Mouse (Mus musculus) neural tube, embryonic 15.5 days (tissue): ENCODE data around the gene Mgat4d. TPM values are rescaled to one million over a fixed set of nuclear protein-coding genes. Genes with fewer than 3 reads are reported as not detected.
A peak's percentile ranks its signal among the peaks of the same experiment; 100 is the strongest.

ENCODE experiments used
- ATAC-seq: fragments of 200-750 bp; cut with Nextera tagmentation; 2 replicates; pipeline ENCODE4 v1.8.0; 2017; ENCODE audit warnings: mild to moderate bottlenecking, moderate TSS enrichment, moderate library complexity; ENCODE audit not compliant: low FRiP score
- H3K27ac ChIP-seq: fragments of 300-500 bp; sonication (generic); replicated peaks from 2 replicates; pipeline ENCODE4 v1.5.1; 2015; ENCODE audit warnings: mild to moderate bottlenecking, inconsistent platforms
- H3K27me3 ChIP-seq: fragments of 300-500 bp; sonication (generic); replicated peaks from 2 replicates; pipeline ENCODE4 v1.6.1; 2015; ENCODE audit warnings: inconsistent platforms
- H3K36me3 ChIP-seq: fragments of 300-500 bp; sonication (generic); 2 replicates; pipeline ENCODE4 v1.6.1; 2015; ENCODE audit warnings: inconsistent platforms
- H3K4me1 ChIP-seq: fragments of 300-500 bp; sonication (generic); 2 replicates; pipeline ENCODE4 v1.6.1; 2015; ENCODE audit warnings: inconsistent platforms
- H3K4me2 ChIP-seq: fragments of 300-500 bp; sonication (generic); 2 replicates; pipeline ENCODE4 v1.6.1; 2015; ENCODE audit warnings: inconsistent platforms, mild to moderate bottlenecking, moderate library complexity
- H3K4me3 ChIP-seq: fragments of 300-500 bp; sonication (generic); replicated peaks from 2 replicates; pipeline ENCODE4 v1.5.1; 2015; ENCODE audit warnings: mild to moderate bottlenecking, inconsistent platforms
- H3K9ac ChIP-seq: fragments of 300-500 bp; sonication (generic); replicated peaks from 2 replicates; pipeline ENCODE4 v1.6.1; 2015; ENCODE audit warnings: mild to moderate bottlenecking, inconsistent platforms
- H3K9me3 ChIP-seq: fragments of 300-500 bp; sonication (generic); replicated peaks from 2 replicates; pipeline ENCODE4 v1.6.1; 2016; ENCODE audit warnings: inconsistent platforms
- WGBS: fragments of 180-500 bp; shearing (Covaris S2); methylation state at CpG from one replicate; pipeline ENCODE4 v1.1.7; 2015; ENCODE audit warnings: mixed read lengths; 5-methylcytosine and 5-hydroxymethylcytosine counted together
- polyA plus RNA-seq: library from polyadenylated mRNA; unstranded; fragments of >200 nt; fragmentation: Nextera tagmentation; extraction: Ambion mirVana; gene quantifications from 2 replicates; pipeline ENCODE4 v1.2.1, GENCODE M21; 2015

The Mgat4d gene
- polyA plus RNA-seq, 1 experiment from 2014 or later: not detected

DNA sequence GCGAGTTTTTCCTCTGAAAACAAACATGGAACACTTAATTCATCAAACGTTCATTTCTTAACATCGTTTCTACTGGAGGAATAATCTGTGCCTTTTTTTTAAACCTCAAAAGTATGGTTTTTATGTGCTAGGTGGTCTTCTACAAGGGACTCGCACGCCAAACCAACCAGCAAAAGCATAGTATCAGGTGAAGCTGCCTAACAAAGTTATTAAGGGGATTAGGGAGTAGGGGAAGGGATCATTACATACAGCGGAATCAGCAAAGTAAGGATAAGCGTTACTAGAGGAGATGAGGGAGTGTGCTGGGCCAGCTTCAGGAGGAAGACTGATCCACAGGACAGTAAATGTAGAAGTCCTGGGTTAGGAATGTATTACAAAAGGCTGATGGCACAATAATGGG is 15.4 kb upstream of the Mgat4d start:
- Histone ChIP-seq H3K4me1 (peaks cover 20% of the 10 kb centered on the region), H3K4me3 (peak overlapping the region; percentile 74), H3K9me3 (no peaks in the 10 kb centered on the region), H3K27me3 (0 out of 2 replicates have a peak, but pooled peaks cover 6% of the 10 kb centered on the region), H3K27ac (no peak overlapping the region), H3K4me2 (peak overlapping the region; percentile 66), H3K9ac (no peak overlapping the region), H3K36me3 (peaks cover 12% of the 10 kb centered on the region)
- no peak for ATAC-seq
- WGBS: 12% methylated on average over 7 of the region's 7 CpGs

DNA sequence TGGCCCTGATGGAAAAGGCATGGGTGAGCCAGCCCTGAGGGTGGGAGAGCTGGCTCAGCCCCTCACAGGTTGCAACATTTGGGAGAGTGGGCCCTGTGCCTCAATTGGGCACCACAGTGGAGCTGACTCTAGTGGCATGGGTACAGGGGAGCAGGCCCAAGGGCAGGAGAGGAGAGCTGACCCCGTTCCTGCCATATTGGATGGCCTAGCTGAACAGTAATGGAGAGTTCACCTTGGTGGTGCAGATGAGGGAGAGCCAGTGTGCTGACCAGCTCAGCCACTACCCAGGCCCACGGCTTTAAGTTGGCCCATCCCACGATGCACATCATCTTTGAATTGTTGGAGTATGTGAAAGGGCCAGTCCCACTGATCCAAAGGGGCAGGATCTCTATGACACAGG is 6.2 kb upstream of the Mgat4d start:
- ATAC-seq: no peak
- no peak overlapping the region for H3K4me2 ChIP-seq
- H3K4me1 ChIP-seq: no peaks in the 10 kb centered on the region
- H3K9ac ChIP-seq: no peak overlapping the region
- H3K36me3 ChIP-seq: no peaks in the 10 kb centered on the region
- WGBS: 93% methylated on average over 3 of the region's 3 CpGs
- H3K9me3 ChIP-seq: no peaks in the 10 kb centered on the region
- no peak overlapping the region for H3K27ac ChIP-seq
- no peak overlapping the region for H3K4me3 ChIP-seq
- H3K27me3 ChIP-seq: no peaks in the 10 kb centered on the region

DNA sequence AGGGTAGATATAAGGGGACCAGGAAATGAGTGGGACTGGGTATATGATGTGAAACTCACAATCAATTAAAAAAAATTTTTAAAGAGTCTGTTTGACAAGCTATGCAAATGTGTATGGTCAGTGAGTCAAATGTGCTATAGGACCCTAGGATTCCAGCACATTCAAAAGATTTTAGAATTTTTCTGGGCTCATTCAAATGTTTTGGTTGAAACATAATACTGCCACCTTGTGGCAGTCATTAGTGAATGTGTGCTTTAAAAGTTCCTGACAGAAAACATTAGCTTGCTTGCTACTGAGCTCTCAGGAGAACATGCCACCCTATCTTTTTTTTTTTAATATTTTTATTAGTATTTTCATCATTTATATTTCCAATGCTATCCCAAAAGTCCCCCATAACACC is 5.6 kb upstream of the Mgat4d start:
- H3K4me1 ChIP-seq: no peaks in the 10 kb centered on the region
- no peak overlapping the region for H3K9ac ChIP-seq
- H3K27me3 ChIP-seq: no peaks in the 10 kb centered on the region
- H3K27ac ChIP-seq: no peak overlapping the region
- no peaks in the 10 kb centered on the region for H3K36me3 ChIP-seq
- H3K9me3 ChIP-seq: no peaks in the 10 kb centered on the region
- no peak overlapping the region for H3K4me2 ChIP-seq
- no peak overlapping the region for H3K4me3 ChIP-seq
- no peak for ATAC-seq

DNA sequence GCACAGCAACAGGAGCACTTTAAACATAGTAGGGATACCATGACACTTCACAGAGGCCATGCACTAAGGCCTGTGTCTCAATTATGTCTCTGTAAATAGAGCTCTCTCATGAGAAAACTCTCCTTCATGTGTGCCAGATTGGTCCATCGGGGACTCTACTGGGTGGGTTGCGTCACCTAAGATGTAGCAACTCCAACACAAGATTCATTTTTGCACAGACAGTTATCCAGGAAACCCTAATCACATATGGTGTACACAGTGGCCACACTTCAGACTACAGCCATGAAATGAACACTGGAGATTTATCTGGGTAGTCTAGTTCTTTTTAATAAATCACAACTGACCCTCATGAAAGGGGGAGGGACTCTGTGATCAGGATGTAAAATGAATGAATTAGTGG is 3.0 kb downstream of the Mgat4d start:
- no peak for ATAC-seq
- H3K4me3 ChIP-seq: no peak overlapping the region
- H3K9me3 ChIP-seq: no peaks in the 10 kb centered on the region
- H3K27ac ChIP-seq: no peak overlapping the region
- H3K27me3 ChIP-seq: no peaks in the 10 kb centered on the region
- H3K36me3 ChIP-seq: no peaks in the 10 kb centered on the region
- H3K9ac ChIP-seq: no peak overlapping the region
- 96% methylated on average over 2 of the region's 2 CpGs for WGBS
- H3K4me1 ChIP-seq: no peaks in the 10 kb centered on the region
- H3K4me2 ChIP-seq: no peak overlapping the region

DNA sequence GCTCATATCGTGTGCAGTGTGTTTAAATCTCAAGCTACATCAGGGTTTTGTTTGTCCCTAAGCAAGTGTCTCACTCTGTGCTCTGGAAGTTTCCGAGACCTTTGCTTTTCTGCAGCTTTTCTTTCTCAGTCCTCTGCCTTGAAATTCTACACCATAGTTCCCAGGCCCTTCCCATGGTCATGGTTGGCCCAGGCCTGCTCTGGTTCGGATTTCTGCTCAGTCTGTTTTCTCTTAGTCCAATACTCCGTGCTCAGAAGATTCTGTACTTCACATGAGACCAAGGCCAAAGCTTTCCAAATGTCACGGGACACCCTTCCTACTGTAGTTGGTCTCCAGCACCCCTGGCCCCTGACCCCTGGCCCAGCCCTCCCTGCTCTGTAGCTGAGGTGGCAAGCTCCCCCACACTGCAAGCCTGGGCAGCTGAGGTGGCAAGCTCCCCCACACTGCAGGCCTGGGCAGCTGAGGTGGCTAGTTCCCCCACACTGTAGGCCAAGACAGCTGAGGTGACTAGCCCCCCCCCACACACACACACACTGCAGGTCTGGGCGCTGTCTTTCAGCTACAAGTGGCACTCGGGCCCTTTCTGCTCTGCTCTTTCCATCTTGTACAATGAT is 15.0 kb downstream of the Mgat4d start:
- Histone ChIP-seq H3K9ac (no peak overlapping the region), H3K4me2 (no peak overlapping the region), H3K36me3 (no peaks in the 10 kb centered on the region), H3K4me1 (no peaks in the 10 kb centered on the region), H3K9me3 (no peaks in the 10 kb centered on the region), H3K27ac (no peak overlapping the region), H3K4me3 (no peak overlapping the region), H3K27me3 (no peaks in the 10 kb centered on the region)
- ATAC-seq: no peak
- WGBS: 76% methylated on average over 7 of the region's 7 CpGs

DNA sequence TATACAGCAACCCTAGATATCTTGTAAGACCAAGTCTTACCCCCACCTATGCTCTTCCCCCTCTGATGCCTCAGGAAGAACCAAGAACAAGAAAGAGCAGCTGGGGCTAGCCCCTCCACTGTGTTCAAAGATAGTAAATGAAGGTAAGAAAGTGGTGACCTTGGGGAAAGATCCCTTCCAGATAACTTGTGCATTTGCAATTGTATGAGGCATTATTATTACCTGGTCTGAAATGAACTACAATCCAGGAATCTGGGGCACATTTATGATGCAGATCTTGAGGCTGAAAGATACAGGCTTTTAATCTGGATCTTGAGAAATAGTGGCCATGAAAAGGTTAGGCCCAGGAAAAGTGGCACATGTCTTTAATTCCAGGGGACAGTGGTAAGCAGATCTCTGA is 29.0 kb downstream of the Mgat4d start:
- Histone ChIP-seq H3K4me3 (no peak overlapping the region), H3K4me2 (no peak overlapping the region), H3K27ac (no peak overlapping the region), H3K27me3 (no peaks in the 10 kb centered on the region), H3K36me3 (no peaks in the 10 kb centered on the region), H3K9ac (no peak overlapping the region), H3K9me3 (no peaks in the 10 kb centered on the region), H3K4me1 (no peaks in the 10 kb centered on the region)
- no peak for ATAC-seq

DNA sequence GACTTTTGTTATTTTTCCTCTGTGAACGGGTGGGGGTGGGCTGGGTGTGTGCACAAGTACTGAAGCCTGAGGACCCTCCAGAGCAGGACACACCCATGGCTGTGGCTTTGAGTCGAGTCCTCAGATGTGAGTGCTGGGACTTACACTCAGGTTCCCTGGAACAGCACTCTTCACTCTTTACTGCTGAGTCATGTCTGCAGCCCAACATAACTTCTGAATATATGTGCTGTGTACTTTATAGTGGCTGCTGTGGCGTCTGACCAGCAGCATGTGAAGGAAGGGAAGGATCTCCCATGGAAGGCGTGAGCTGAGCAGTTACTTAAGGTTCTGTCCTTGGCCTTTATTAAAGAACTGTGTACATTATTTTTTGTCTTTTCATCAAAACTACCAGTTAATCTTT is 31.9 kb downstream of the Mgat4d start:
- H3K27ac ChIP-seq: no peak overlapping the region
- no peaks in the 10 kb centered on the region for H3K9me3 ChIP-seq
- no peaks in the 10 kb centered on the region for H3K27me3 ChIP-seq
- H3K9ac ChIP-seq: no peak overlapping the region
- 83% methylated on average over 4 of the region's 4 CpGs for WGBS
- H3K4me3 ChIP-seq: no peak overlapping the region
- no peaks in the 10 kb centered on the region for H3K36me3 ChIP-seq
- H3K4me1 ChIP-seq: no peaks in the 10 kb centered on the region
- ATAC-seq: no peak
- no peak overlapping the region for H3K4me2 ChIP-seq

DNA sequence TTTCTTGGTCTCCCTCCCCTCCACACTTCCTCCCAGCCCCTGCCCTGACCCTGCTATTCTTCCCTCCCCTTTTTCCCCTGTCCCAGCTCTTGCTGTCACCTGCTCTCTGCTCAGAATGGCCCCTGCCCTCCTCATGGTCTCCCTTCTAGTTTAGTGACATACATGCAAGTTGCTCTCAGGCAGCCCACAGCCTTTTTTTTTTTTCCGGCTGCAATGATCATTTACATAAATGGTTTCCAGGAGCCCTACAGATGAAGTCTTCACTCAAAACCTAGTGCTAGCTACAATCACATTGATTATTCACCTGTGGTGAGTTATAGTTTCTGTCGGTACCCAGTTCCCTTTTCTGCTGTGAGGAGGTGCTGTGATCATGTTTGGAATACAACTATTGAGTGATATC is 32.7 kb downstream of the Mgat4d start:
- Histone ChIP-seq H3K27ac (no peak overlapping the region), H3K36me3 (no peaks in the 10 kb centered on the region), H3K4me2 (no peak overlapping the region), H3K27me3 (no peaks in the 10 kb centered on the region), H3K4me1 (no peaks in the 10 kb centered on the region), H3K9me3 (no peaks in the 10 kb centered on the region), H3K4me3 (no peak overlapping the region), H3K9ac (no peak overlapping the region)
- ATAC-seq: no peak
- 82% methylated on average over 2 of the region's 2 CpGs for WGBS

DNA sequence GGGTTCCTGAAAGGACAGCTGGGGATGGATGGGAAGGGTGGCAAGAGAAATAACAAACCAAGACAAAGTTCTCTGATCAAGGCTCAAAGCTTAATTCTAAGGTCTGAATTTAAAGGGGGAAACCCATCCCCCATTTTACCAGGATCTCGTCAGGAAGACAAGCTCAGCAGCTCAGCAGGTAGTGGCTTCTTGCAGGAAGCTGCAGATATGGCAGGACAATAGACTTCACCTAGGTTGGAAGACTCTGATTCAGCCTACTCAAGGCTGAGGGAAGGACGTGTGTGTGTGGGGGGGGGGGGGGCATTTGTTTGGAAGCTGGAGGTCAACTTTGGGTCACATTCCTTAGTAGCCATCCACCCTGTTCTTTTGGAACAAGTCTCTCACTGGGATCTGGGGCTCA is 34.6 kb downstream of the Mgat4d start:
- Histone ChIP-seq H3K9me3 (no peaks in the 10 kb centered on the region), H3K4me2 (no peak overlapping the region), H3K27me3 (no peaks in the 10 kb centered on the region; the same call in 1 of the 2 replicates), H3K36me3 (no peaks in the 10 kb centered on the region), H3K9ac (no peak overlapping the region), H3K4me3 (no peak overlapping the region), H3K27ac (no peak overlapping the region), H3K4me1 (no peaks in the 10 kb centered on the region)
- no peak for ATAC-seq
- WGBS: 44% methylated on average over 2 of the region's 2 CpGs

DNA sequence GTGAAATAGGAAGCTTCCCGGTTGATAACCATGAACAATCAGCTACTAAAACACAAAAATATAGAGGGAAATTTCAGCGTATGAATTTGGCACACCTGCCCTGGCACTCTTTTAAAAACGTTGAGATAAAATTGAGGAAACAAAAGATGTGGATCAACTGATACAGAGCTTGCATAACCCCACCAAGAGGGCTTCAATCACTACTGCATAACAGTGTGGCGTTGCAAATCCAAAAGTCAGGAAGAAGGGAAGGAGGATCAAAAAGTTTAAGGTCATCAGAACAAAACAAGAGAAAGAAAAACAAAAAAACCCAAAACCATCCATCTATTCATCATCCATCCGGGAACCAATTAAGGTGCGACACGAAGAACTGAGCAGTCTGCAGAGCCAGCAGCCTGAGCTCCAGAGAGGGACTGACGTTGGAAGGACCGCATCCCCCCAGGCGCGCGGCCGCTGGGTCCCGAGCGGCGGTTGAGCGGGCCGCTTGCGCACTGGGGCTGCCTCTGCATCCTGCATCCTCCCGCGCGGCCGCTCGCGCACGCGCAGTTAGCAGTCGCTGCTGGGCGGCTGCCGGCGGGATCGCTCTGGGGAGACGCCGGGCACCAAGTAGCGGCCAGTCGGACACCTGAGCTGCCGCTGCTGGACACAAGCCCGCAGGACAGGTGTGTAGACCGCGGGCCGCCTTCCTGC is 41.2 kb downstream of the Mgat4d start, which contains the start of gene Clgn:
Gene Clgn, plus strand, starts transcription at position 552 of the 690 bp plus-strand sequence.
- Histone ChIP-seq H3K27me3 (peaks cover 8% of the 10 kb centered on the region), H3K36me3 (no peaks in the 10 kb centered on the region), H3K4me1 (peaks cover 11% of the 10 kb centered on the region; the same call in 1 of the 2 replicates), H3K9me3 (no peaks in the 10 kb centered on the region), H3K9ac (peak within 1 kb of the TSS; percentile 73), H3K27ac (no peak within 1 kb of the TSS), H3K4me2 (peak within 1 kb of the TSS; percentile 81), H3K4me3 (peak within 1 kb of the TSS; percentile 70)
- ATAC-seq: peak; percentile 94
- 5% methylated on average over 41 of the region's 41 CpGs for WGBS

DNA sequence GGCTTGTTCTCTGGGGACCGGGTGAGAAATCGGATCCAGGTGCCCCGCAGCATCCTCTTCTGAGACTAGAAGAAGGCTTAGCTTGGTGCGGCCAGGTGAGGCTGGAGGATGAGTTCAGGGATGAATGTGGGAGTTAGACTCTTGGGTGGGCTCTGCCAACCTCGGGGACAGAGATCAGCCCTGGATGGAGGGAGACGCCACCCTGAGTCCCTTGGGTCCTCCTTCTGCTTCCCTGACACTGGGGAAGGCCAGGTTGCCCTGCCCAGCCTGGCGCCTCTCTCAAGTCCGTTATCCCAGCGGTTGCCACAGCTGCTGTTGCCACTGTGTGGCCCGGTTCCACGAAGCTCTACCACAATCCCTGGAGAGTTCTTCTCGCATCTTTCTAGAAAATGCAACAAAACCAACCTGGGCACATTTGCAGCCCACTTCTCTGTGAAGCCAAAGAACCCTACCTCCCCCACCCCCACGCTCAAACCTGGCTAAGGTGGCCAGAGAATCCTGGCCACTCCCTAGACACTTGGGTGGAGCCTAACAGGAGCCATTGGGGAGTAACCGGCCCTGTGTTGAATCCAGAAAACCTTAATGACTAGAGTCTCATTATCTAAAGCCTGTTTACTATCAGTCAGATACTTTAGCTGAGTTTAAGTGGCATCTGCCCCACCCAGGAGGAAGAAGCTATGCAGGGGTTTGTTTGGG is 41.9 kb downstream of the Mgat4d start:
- 3% methylated on average over 14 of the region's 14 CpGs for WGBS
- Histone ChIP-seq H3K27ac (no peak overlapping the region), H3K9me3 (no peaks in the 10 kb centered on the region), H3K27me3 (peaks cover 8% of the 10 kb centered on the region), H3K4me3 (peak overlapping the region; percentile 70), H3K4me1 (peaks cover 11% of the 10 kb centered on the region; the same call in 1 of the 2 replicates), H3K4me2 (peak overlapping the region; percentile 81), H3K36me3 (no peaks in the 10 kb centered on the region), H3K9ac (peak overlapping the region; percentile 73)
- peak; percentile 76 for ATAC-seq

DNA sequence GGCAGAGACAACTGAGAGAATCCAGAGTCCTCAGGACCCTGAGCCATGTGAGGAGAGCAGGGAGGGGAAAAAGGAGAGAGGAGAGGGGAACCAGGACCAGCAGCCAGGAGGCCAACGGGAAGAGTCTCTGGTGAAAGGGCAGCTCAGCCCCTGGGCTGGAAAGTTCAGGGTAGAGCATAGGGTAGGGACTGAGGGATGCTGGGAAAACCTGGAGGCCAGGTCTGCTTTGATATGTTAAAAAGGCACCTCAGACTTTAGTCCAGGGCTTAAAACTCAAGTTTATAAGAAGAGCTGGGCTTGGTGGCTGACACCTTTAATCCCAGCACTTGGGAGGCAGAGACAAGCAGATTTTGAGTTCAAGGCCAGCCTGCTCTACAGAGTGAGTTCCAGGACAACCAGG is 44.2 kb downstream of the Mgat4d start:
- WGBS: 50% methylated on average over 1 of the region's 1 CpGs
- H3K9ac ChIP-seq: no peak overlapping the region

More for the DNA sequence above, 44.2 kb downstream of the Mgat4d start:
- Histone ChIP-seq H3K4me3 (no peak overlapping the region), H3K4me2 (no peak overlapping the region), H3K36me3 (no peaks in the 10 kb centered on the region), H3K4me1 (peaks cover 11% of the 10 kb centered on the region; the same call in 1 of the 2 replicates), H3K9me3 (no peaks in the 10 kb centered on the region), H3K27ac (no peak overlapping the region), H3K27me3 (peaks cover 8% of the 10 kb centered on the region)
- ATAC-seq: no peak
